Mouse (Mus musculus) brain, adult 2 months (tissue): ENCODE results near the gene Fam131a.
A peak's percentile ranks its signal among the peaks of the same experiment; 100 is the strongest.

Experiments used
- DNase-seq: peaks from one replicate; pipeline ENCODE4 v3.0.0; 2011; ENCODE audit warnings: low read depth, low spot score

Gene Fam131a

DNA sequence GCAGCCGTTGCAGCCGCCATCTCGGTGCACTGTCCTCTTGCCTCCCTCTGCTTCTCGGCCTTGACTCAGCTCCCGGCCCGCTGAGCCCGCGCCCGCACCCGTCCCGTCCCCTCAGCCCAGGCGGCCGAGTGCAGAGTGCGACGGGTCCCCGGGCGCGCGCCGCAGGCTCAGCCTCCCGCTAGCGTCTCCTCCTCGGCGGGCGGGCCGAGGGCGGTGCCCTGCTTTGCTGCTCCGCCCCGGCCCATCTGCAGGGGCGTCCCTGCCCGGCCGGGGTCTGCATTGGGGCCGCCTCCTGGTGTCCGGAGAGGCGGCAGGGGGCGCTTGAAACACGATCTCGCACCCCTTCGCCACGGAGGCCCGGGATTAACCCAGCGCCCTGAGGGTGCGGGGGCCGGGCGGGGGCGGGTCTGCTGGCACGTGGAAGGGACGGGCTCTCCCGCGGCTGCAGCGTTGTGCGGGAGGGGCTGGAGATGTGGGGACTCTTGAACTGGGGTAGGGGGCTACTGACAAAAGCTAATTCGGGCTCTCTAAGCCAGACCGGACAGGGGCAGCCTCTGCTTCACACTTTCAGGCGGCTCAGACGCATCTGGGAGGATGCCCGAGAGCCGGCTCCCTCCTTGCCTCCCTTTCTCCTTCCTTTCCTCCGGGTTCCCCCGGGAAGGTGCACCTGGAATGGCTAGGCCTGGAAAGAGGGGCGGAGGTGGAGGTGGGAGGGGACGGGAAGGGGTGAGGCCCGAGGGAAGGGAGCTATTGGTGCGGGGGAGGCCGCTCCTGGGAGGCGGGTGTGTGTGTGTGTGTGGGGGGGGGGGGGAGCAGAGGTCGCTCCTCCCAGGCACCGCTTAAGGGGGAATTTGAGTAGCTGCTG, 23.2 kb downstream of the Fam131a start:
- peak; percentile 86 for DNase-seq

GRCm38 (mm10) chr16:20716841-20717180, 23.8 kb downstream of the Fam131a start:
- DNase-seq = no peak

- DNase-seq = peak; percentile 99
These were observed 24.3 kb downstream of the Fam131a start, which contains the start of the genes Polr2h and Clcn2 for GRCm38 (mm10) chr16:20717181-20717977. Polr2h (plus strand) TSS chr16:20717665. Clcn2 (minus strand) TSS chr16:20717746.

DNA sequence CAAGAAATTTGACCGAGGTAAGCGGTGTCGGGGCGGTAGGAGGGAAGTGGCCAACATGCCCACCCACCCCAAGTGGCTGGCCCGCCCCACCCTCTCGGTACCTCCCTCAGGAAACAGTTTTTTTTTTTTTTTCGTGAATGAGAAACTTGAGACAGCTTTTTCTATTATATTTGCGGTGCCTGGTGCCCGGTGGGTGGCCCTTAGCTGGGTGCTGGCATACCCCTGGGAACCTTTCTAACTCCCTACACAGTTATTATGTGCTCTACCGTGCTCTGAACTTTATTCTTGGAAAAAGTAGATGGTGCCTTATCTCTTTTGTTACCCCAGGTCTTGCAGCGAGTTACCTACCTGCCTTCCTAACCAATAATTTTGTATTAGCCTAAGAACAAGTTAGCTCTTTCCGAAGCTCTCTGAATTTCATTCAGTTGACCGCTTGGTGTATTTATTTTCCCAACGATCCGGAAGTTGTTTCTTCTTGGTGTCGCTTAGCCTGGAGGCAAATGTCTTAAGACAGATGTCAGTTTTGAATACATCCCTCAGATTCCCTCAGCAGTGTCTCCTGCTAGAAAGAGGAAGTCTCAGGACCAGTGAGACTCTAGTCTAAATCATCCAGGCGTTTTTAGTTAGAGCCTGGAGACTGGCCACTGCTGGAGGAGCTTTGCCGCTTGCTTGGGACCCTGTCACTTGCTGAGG, 25.1 kb downstream of the Fam131a start:
- DNase-seq = no peak

- DNase-seq = no peak
These were observed 28.8 kb downstream of the Fam131a start for GRCm38 (mm10) chr16:20721808-20722207.

- no peak for DNase-seq
These were observed 29.7 kb downstream of the Fam131a start for GRCm38 (mm10) chr16:20722736-20723135.

DNA sequence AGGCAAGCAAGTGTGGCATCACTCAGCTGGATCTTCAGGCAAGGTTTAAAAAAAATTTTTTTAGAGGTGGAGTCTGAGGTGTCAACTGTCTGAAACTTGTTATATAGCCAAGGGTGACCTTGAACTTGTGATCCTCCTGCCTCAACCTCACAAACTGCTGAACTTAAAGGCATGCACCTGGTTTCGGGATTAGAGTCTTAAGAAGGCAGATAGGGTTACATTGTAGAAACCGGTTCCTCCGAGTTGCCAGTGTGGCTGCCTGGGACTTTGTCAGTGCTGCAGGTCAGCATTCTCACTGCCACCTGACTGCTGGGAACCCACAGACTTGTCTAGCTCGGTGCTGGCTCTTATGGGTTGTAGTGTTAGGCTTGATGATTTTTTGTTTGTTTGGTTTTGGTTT, 30.2 kb downstream of the Fam131a start:
- no peak for DNase-seq

GRCm38 (mm10) chr16:20724338-20724748, 31.3 kb downstream of the Fam131a start:
- DNase-seq = peak; percentile 75

DNA sequence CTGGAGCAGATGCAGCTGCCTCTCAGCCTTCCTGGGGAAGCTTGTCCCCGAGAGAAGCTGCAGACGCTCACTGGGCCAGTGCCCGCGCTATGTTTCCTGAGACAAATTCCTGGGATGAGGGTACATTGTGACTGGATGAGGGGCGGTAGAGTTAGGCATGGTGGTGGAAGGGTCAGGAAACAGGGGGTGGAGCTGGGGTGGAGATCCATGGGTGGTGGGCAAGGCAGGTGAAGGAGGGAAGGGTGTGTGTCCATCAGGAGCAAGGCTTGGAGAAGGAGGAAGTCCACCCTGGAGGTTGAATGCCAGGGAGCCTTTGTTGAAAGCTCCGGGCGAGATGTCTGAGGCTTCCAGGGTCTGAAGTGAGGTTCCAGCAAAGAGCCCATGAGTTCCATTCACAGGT, 32.3 kb downstream of the Fam131a start:
- no peak for DNase-seq

GRCm38 (mm10) chr16:20725750-20726149, 32.7 kb downstream of the Fam131a start:
- no peak for DNase-seq

GRCm38 (mm10) chr16:20726384-20726783, 33.3 kb downstream of the Fam131a start:
- no peak for DNase-seq

DNA sequence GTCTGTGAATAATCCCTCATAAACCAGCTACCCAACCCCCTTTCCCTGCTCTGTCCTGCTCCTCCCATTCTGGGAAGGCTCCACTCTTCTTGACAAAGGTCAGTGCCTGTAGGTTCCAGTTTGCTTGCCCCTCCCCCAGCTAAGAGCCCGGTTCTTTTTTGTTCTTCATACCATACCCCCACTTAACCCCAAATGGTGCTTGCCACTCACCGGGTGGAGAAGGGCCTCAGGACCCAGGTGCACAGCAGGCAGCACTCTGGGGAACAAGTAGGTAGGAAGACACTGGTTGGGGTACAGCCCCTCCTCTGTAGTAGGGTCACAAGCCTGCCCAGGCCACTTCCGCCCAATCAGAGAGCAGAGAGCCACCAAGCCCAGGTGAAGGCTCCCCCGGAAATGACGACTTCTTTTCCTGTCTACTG, 37.3 kb downstream of the Fam131a start:
- no peak for DNase-seq

- DNase-seq = peak; percentile 84
These were observed 38.6 kb downstream of the Fam131a start for GRCm38 (mm10) chr16:20731688-20732087.

DNA sequence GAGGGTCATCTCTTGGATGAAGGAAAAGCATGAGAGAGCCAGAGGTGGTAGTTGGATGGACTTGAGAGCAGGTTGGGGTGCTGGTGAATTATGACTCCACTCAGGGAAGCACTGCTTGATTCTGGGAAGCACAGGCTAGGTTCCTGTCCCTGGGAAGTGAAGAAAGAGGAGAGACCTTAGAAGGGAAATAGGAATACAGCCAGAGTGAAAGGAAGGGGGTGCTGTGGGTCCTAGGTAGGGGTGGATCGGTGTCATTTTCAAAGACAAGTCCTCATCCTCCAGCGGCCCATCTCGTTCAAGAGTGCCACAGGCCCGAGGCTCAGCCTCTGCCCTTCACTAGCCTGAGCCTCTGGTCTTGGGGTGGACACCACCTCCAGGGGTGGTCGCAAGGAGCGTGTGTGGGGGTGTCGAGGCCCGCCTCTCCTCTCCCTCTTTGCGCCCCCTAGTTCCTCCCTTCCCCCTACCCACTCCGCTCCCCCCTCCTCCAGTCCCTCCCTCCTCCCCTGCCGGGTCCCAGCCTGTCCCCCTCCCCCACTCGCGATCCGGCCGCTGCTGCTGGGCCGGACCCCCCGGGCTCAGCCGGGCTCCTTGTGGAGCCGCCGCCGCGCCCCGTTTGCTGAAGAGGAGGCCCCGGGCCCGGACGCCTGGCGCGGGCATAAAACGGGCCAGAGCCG, 39.3 kb downstream of the Fam131a start:
- DNase-seq = peak; percentile 60

- DNase-seq = peak; percentile 78
These were observed 40.1 kb downstream of the Fam131a start, which contains the start of gene Chrd for GRCm38 (mm10) chr16:20732925-20733730. Chrd (plus strand) TSS chr16:20733127.

- DNase-seq = peak; percentile 59
These were observed 41.0 kb downstream of the Fam131a start, which contains the start of gene Thpo for GRCm38 (mm10) chr16:20733731-20734730. Thpo (minus strand) TSS chr16:20734511.

DNA sequence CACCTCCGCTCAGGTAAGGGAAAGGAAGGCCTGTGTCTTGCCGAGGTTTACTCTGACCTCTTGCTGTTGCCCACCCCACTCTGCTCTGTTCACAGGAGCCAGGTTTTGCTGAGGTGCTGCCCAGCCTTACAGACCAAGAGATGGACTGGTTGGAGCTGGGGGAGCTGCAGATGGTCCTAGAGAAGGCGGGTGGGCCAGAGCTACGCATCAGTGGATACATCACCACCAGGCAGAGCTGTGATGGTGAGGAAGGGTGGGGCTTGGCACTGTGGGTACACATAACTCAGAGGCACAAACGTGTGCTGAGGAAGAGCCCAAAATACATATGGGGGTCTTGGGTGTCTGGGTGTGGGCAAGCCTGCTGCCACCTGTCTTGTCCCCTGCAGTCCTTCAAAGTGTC, 42.6 kb downstream of the Fam131a start:
- no peak for DNase-seq

- DNase-seq = no peak
These were observed 43.1 kb downstream of the Fam131a start for GRCm38 (mm10) chr16:20736168-20736567.

GRCm38 (mm10) chr16:20736823-20737222, 43.8 kb downstream of the Fam131a start:
- no peak for DNase-seq
